Mouse (Mus musculus): Measurements from ENCODE around the gene Prpf18. TPM values are rescaled to one million over a fixed set of nuclear protein-coding genes. Genes with fewer than 3 reads are reported as not detected.

The Prpf18 gene
- polyA plus RNA-seq, 1 experiment from 2014 or later: 51.4 TPM

Other genes with a start within 250 kb of the Prpf18 start
- gene Bend7, start 65.7 kb upstream of the Prpf18 start, polyA plus RNA-seq (2015; fragmentation: Nextera tagmentation; extraction: Ambion mirVana): 5.7 and 6.2 TPM in 2 replicates
- gene Sephs1, start 229.5 kb upstream of the Prpf18 start, polyA plus RNA-seq (2015; fragmentation: Nextera tagmentation; extraction: Ambion mirVana): 77.8 and 78.4 TPM in 2 replicates